Mouse (Mus musculus) midbrain, embryonic 11.5 days (tissue): Measurements from ENCODE around the gene Serpinh1. TPM values are rescaled to one million over a fixed set of nuclear protein-coding genes. Genes with fewer than 3 reads are reported as not detected.

ENCODE experiments used
- ATAC-seq: fragments of 200-750 bp; cut with Nextera tagmentation; 2 replicates; pipeline ENCODE4 v1.8.0; 2017; ENCODE audit warnings: moderate TSS enrichment, moderate library complexity; ENCODE audit not compliant: low FRiP score
- DNase-seq: peaks from one replicate; pipeline ENCODE4 v3.0.0; 2015; ENCODE audit warnings: low spot score; ENCODE audit errors: missing footprints
- H3K27ac ChIP-seq: fragments of 300-500 bp; sonication (generic); 2 replicates; pipeline ENCODE4 v1.5.1; 2014; ENCODE audit warnings: low read depth, low read length
- H3K27me3 ChIP-seq: fragments of 300-500 bp; sonication (generic); 2 replicates; pipeline ENCODE4 v1.6.1; 2014; ENCODE audit warnings: mild to moderate bottlenecking, low read length, moderate library complexity, mixed read lengths; ENCODE audit not compliant: control insufficient read depth, insufficient read depth
- H3K36me3 ChIP-seq: fragments of 300-500 bp; sonication (generic); 2 replicates; pipeline ENCODE4 v1.6.1; 2014; ENCODE audit warnings: mild to moderate bottlenecking, low read length, moderate library complexity, mixed read lengths; ENCODE audit not compliant: control insufficient read depth, insufficient read depth
- H3K4me1 ChIP-seq: fragments of 300-500 bp; sonication (generic); 2 replicates; pipeline ENCODE4 v1.6.1; 2014; ENCODE audit warnings: low read length; ENCODE audit not compliant: control insufficient read depth, insufficient read depth
- H3K4me2 ChIP-seq: fragments of 300-500 bp; sonication (generic); 2 replicates; pipeline ENCODE4 v1.6.1; 2014; ENCODE audit warnings: mild to moderate bottlenecking, moderate library complexity
- H3K4me3 ChIP-seq: fragments of 300-500 bp; sonication (generic); 2 replicates; pipeline ENCODE4 v1.5.1; 2014; ENCODE audit warnings: low read depth, low read length
- H3K9ac ChIP-seq: fragments of 300-500 bp; sonication (generic); 2 replicates; pipeline ENCODE4 v1.6.1; 2014; ENCODE audit warnings: low read length
- H3K9me3 ChIP-seq: fragments of 300-500 bp; sonication (generic); 2 replicates; pipeline ENCODE4 v1.6.1; 2016; ENCODE audit warnings: low read length; ENCODE audit not compliant: control insufficient read depth
- WGBS: fragments of 180-500 bp; shearing (Covaris S2); extraction: QIAGEN DNeasy Blood & Tissue Kit; methylation state at CpG from one replicate; pipeline ENCODE4 v1.1.7; 2014; 5-methylcytosine and 5-hydroxymethylcytosine counted together
- polyA plus RNA-seq: library from polyadenylated mRNA; unstranded; fragments of >200 nt; fragmentation: Nextera tagmentation; extraction: Ambion mirVana; gene quantifications from 2 replicates; pipeline ENCODE4 v1.2.1, GENCODE M21; 2014

Serpinh1 gene
- 202 and 210 TPM in 2 replicates for polyA plus RNA-seq

- DNase-seq = peak; percentile 97
- peak within 1 kb of the TSS; percentile 87 for H3K27ac ChIP-seq
- H3K9me3 ChIP-seq = no peaks in the 10 kb centered on the region
- under 1% methylated on average over 35 of the region's 35 CpGs for WGBS
- ATAC-seq = peak; percentile 53
- H3K36me3 ChIP-seq = peaks cover 10% of the 10 kb centered on the region
- H3K4me3 ChIP-seq = peak within 1 kb of the TSS; percentile 47
- H3K27me3 ChIP-seq = no peaks in the 10 kb centered on the region
- peaks cover 59% of the 10 kb centered on the region for H3K4me1 ChIP-seq
- H3K4me2 ChIP-seq = peak within 1 kb of the TSS; percentile 77
- peak within 1 kb of the TSS; percentile 79 for H3K9ac ChIP-seq
These were observed at the start of gene Serpinh1 for GRCm38 (mm10) chr7:99352526-99353400. TSS of gene Serpinh1 (minus strand) at chr7:99353239.

GRCm38 (mm10) chr7:99402477-99402876 lies 49.4 kb upstream of the Serpinh1 start:
- Histone ChIP-seq H3K27ac (no peak overlapping the region), H3K36me3 (no peaks in the 10 kb centered on the region), H3K4me2 (no peak overlapping the region), H3K4me1 (peaks cover 5% of the 10 kb centered on the region; the same call in 1 of the 2 replicates), H3K9me3 (no peaks in the 10 kb centered on the region), H3K4me3 (no peak overlapping the region), H3K9ac (no peak overlapping the region), H3K27me3 (no peaks in the 10 kb centered on the region)
- 79% methylated on average over 6 of the region's 6 CpGs for WGBS
- DNase-seq = no peak
- no peak for ATAC-seq

GRCm38 (mm10) chr7:99401373-99401772 lies 48.3 kb upstream of the Serpinh1 start:
- Histone ChIP-seq H3K9me3 (no peaks in the 10 kb centered on the region), H3K4me1 (peaks cover 7% of the 10 kb centered on the region; the same call in 1 of the 2 replicates), H3K36me3 (no peaks in the 10 kb centered on the region), H3K27me3 (no peaks in the 10 kb centered on the region), H3K27ac (no peak overlapping the region), H3K4me3 (no peak overlapping the region), H3K9ac (no peak overlapping the region), H3K4me2 (no peak overlapping the region)
- 86% methylated on average over 8 of the region's 8 CpGs for WGBS
- DNase-seq = no peak
- ATAC-seq = no peak

GRCm38 (mm10) chr7:99396994-99397659 lies 44.1 kb upstream of the Serpinh1 start:
- Histone ChIP-seq H3K36me3 (no peaks in the 10 kb centered on the region), H3K4me1 (0 out of 2 replicates have a peak, but pooled peaks cover 2% of the 10 kb centered on the region), H3K9ac (no peak overlapping the region), H3K4me3 (no peak overlapping the region), H3K27ac (no peak overlapping the region), H3K4me2 (no peak overlapping the region), H3K9me3 (no peaks in the 10 kb centered on the region), H3K27me3 (no peaks in the 10 kb centered on the region)
- WGBS = 83% methylated on average over 11 of the region's 11 CpGs
- DNase-seq (no peak), ATAC-seq (no peak)

GRCm38 (mm10) chr7:99395908-99396616 lies 43.0 kb upstream of the Serpinh1 start:
- no peaks in the 10 kb centered on the region for H3K36me3 ChIP-seq
- WGBS = 85% methylated on average over 11 of the region's 11 CpGs

GRCm38 (mm10) chr7:99395385-99395784 lies 42.3 kb upstream of the Serpinh1 start:
- ATAC-seq = no peak
- Histone ChIP-seq H3K27ac (no peak overlapping the region), H3K36me3 (no peaks in the 10 kb centered on the region), H3K9me3 (no peaks in the 10 kb centered on the region), H3K9ac (no peak overlapping the region), H3K4me2 (no peak overlapping the region), H3K4me1 (peaks cover 7% of the 10 kb centered on the region; the same call in 1 of the 2 replicates), H3K4me3 (no peak overlapping the region), H3K27me3 (no peaks in the 10 kb centered on the region)
- DNase-seq = no peak
- WGBS = 87% methylated on average over 4 of the region's 4 CpGs

More at GRCm38 (mm10) chr7:99395908-99396616, 43.0 kb upstream of the Serpinh1 start:
- Histone ChIP-seq H3K4me1 (0 out of 2 replicates have a peak, but pooled peaks cover 2% of the 10 kb centered on the region), H3K27me3 (no peaks in the 10 kb centered on the region), H3K27ac (no peak overlapping the region), H3K9ac (no peak overlapping the region), H3K4me3 (no peak overlapping the region), H3K9me3 (no peaks in the 10 kb centered on the region), H3K4me2 (no peak overlapping the region)
- no peak for ATAC-seq
- no peak for DNase-seq

- Histone ChIP-seq H3K36me3 (no peaks in the 10 kb centered on the region; the same call in 1 of the 2 replicates), H3K4me2 (no peak overlapping the region), H3K4me1 (peaks cover 7% of the 10 kb centered on the region), H3K27ac (no peak overlapping the region), H3K9me3 (no peaks in the 10 kb centered on the region), H3K4me3 (no peak overlapping the region), H3K9ac (no peak overlapping the region), H3K27me3 (no peaks in the 10 kb centered on the region)
- ATAC-seq = no peak
- DNase-seq = no peak
- 89% methylated on average over 13 of the region's 13 CpGs for WGBS
These were observed 40.8 kb upstream of the Serpinh1 start for GRCm38 (mm10) chr7:99393711-99394325.

GRCm38 (mm10) chr7:99392696-99393095 lies 39.7 kb upstream of the Serpinh1 start:
- no peak overlapping the region for H3K4me3 ChIP-seq
- peaks cover 7% of the 10 kb centered on the region for H3K4me1 ChIP-seq
- H3K36me3 ChIP-seq = no peaks in the 10 kb centered on the region; the same call in 1 of the 2 replicates
- no peak overlapping the region for H3K4me2 ChIP-seq
- no peaks in the 10 kb centered on the region for H3K27me3 ChIP-seq
- no peak for DNase-seq
- no peaks in the 10 kb centered on the region for H3K9me3 ChIP-seq
- ATAC-seq = no peak
- 71% methylated on average over 2 of the region's 2 CpGs for WGBS
- no peak overlapping the region for H3K9ac ChIP-seq
- no peak overlapping the region for H3K27ac ChIP-seq
